Mouse (Mus musculus): Measurements from ENCODE around the gene Fam81a.

Fam81a gene

DNA sequence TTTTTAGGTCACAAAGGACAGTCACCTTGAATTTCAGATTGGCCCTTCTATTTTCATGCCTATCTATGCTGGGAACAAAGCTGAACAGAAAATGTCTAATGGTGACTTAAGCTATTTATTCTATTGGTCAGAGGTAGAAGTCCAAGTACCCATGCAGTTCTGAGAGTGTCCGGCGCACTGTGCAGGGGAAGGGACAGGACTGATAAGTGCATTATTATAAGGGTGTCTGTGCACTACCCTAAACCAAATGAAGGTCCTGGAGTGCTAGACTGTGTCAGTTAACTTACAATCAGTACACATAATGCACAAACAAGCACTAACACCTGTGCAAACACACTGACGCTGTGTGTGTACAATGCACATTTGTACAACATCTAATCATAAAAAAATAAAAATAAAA lies 74.9 kb downstream of the Fam81a start:
- CTCF ChIA-PET: no interaction called here

DNA sequence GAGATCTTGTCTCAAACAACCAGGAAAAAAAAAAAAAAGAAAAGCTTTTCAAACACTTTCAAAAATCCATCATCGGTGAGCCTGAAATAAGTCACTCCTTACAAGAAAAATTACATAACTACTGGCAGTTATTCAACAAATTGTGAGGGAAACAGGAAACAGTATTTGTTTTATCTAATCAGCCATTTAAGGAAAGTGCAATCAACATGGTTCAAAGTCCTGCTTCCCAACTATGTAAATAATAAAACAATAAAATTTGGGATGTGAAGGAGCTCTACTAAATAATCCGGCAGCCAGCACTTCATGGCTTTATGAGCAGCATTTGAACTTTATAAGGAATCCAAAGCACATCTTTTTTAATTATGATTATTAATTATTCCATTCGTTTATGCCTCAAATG lies 80.3 kb downstream of the Fam81a start:
- CTCF ChIA-PET: interaction anchor here (0.6 to 0.7 kb wide), 2 partner anchors 19 to 597 kb away, joined by 8 to 30 read pairs; no protein-coding TSS in a partner anchor

DNA sequence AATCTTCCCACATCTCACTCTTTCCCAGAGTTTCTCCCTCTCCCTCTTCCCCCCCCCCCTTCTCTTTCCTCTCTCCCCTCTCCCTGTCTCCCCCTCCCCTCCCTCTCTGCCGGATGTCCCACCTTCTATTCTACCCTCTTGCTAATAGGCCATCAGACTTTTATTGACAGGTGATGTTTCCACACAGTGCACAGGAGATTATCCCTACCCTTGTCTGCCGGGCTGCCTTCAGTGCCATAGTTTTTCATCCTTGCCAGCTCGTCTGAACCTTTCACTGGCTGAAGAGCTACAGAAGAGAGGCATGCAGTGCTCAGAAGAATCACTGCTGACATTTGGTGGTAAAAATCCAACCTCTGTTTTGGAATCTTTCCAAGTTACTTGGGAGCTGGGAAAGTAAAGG lies 88.9 kb downstream of the Fam81a start:
- CTCF ChIA-PET: no interaction called here

DNA sequence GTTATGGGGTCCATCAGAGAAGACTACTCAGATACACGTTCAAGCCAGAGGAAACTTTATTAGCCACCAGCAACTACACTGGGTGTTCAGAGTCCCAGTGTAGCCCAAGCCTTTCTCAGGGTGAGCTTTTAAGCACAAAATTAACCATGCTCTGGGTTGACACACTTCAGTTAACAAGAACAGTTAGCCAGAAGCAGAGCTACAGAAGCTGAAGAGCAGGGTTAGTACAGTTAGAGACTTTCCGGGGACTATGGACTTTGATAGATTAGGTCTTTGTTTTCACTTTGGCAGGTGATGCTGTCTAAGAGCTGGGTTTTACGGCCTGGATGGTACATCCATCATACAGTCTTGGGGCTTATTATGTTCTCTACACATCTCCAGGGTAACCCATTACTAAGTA lies 89.6 kb downstream of the Fam81a start:
- CTCF ChIA-PET: no interaction called here

DNA sequence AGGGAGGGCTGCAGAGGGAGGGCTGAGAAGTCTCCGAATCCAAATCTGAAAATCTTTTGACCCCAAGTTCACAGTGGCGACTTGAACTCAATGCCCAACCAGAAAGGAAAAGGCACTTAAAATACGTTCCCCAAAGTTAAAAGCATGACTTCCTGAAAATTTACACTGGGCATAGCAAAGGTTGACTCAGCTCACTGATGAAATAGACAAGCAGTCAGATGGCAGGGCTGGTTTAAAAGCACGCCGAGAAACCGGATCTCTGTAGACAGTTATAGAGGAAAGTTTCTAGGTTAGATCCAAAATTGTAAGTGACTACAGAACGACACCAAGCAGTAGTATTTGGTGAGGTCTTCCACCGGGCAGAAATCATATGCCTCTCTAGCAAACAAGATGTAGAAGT lies 92.5 kb downstream of the Fam81a start:
- CTCF ChIA-PET: no interaction called here

DNA sequence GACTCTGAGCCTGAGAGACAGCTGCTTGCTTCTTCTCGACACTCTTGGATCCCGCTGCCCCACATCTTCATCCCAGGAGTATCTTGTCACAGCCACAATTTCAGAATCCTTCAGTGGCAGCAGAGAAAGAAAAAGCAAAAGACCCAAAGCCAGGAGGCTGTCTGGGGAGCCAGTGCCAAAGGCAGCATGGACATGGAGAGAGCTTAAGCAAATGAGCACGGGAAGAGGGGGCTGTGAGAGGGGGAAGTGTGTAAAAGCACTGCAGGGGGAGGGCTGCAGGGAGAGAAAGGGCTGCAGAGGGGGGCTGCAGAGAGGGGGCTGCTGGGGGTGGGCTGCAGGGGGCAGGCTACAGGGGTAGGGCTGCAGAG lies 93.0 kb downstream of the Fam81a start:
- CTCF ChIA-PET: interaction anchor here (0.8 kb wide), 1 partner anchor 45 kb away, joined by 3 read pairs; no protein-coding TSS in a partner anchor

DNA sequence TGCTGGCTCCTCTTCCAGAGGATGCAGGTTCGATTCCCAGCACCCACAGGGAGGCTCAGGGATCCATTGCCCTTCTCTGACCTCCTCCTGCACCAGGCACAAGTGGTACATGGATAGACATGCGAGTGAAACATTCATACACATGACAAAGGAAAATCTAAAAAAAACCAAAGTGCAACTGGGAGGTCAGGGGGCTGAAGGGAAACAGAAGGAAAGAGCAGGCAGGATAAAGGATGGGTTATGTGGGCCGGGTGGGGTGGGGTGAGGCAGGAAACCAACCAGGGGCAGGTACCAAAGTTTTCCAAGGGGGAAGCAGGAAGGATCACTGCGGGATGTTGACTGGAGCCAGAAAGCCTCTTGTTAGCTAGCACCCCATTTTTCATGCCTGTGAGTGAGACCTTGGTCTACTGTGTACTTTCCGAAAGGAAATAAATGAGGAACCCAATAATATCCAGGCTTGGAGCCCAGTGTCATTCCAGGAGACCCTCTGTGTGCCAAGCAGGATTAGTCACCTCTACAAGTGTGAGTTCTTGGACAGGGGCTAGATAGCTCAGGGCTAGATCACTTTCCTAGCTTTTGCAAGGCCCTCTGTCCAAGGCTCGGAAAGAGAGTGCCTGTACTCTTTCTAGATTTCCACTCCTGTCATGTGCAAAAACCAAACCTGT lies 93.5 kb downstream of the Fam81a start:
- CTCF ChIA-PET: interaction anchor here (0.8 kb wide), 1 partner anchor 45 kb away, joined by 3 read pairs; no protein-coding TSS in a partner anchor

DNA sequence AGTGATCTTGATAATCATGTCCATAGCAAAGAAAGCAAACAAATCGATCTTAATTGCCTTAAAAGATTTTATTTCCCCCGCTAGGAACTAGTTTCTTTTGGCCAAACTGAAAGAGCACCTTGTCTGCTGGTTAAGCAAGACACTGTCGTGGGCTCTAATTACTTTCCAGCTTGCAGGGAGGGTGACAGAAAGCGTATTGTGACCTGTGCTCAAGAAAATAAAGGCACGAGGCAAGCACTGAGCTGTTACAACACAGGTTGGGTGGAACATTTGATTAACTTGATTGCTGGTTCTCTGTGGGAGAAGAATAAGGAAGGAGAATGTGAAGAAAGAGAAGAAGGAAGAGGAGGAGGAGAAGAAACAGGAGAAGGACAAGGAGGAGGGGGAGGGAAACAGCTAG lies 94.1 kb downstream of the Fam81a start:
- CTCF ChIA-PET: no interaction called here

DNA sequence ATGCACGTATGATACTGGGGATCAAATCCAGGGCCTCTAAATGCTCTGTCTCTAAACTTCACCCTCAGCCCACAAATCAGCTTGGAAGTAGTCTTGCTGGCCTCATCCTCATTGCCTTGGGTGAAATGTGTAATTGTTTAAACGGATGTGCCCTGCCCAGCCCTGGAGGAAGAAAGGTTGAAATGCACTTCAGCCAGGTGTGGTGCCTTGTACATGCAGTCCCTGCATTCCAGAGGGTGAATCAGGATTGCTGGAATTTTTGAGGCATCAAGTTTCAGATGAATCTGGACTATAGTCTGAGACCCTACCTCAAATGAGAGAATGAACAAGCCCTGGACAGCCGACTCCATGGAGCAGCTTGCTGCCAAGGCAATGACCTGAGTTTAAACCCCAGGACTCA lies 94.5 kb downstream of the Fam81a start:
- CTCF ChIA-PET: no interaction called here

DNA sequence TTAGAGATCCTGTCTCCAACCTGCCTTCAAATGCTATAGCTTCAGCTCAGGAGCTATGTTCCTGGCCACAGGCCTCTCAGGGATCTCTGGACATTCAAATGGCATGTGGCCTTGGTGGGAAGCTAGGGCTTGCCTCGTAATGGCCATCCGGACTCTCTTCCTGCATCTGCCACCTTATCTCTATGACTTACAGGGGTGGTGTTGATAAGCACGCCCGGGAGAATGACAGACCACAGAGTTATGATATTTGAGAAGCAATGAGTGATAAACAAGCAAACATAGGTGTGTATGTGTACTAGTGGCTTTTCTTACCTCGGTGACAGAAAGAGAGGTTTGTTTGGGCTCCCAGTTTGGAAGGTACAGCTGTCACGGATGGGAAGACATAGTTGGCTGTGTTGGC lies 96.1 kb downstream of the Fam81a start:
- CTCF ChIA-PET: no interaction called here

DNA sequence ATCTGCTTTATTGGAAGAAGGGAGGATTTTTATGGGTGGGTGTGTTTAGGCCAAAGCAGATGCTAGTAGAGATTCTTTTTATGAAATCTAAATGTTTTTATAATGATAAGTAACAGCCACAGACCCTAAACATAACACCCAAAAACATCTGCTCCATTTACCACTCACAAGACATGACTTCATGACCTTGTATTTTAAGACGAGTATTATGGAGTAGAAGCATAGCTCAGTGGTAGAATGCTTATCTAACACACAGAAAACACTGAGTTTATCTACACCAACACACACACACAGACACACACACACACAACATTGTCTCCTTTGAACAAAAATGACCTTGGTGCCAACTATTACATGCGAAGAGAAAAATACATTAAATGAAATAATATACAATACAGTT lies 97.5 kb downstream of the Fam81a start:
- CTCF ChIA-PET: no interaction called here

DNA sequence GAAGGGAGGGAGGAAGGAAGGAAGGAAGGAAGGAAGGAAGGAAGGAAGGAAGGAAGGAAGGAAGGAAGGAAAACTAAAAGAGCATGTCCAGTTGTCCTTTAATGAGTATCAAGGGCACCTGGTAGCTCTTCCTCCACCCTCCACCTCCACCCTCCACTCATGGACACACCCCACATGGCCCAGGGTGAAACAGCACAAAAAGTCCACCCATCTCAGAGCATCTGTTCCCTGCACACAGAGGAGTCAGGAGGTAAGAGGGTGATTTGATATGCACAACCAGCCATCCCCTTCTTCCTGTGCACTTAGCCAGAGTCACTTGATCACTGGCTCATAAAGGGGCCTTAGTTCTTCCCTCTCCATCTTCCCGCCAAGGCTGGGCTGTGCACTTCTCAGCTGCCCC lies 99.4 kb downstream of the Fam81a start:
- CTCF ChIA-PET: no interaction called here

DNA sequence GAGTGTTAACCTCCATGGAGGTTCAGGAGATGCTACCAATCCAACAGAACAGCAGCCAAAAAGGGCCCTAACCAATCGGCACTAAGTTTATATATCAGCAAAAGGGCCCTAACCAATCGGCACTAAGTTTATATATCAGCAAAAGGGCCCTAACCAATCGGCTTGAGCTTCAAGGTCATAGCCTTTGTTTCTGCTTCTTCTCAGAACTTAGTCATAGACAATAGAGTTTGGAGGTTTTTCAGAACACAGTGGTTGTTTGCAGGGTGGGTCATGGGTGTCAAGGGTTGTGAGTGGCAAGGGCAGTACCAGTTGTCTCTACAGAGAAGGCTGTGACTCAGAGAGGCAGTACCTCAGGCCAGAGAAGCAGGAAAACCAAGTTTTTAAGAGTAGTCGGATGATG lies 100.2 kb downstream of the Fam81a start:
- CTCF ChIA-PET: no interaction called here

DNA sequence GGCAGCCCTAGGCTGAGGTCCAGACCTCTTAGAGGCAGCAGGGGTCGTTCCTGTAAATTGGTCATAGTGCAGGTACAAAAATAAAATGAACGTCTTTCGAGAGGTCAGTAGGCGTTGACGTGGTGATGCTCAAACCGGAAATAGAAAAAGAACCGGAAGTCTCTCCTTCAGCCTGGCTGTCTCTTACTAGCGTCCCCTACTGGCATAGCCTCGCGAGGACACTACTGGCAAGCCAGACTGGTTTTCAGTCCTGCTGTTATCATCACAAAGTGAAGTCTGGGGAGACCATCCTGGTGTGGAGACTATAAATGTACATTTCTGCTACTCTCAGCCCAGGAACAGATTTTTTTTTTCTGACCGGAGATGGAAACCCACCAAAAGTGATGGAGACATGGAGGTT lies 101.8 kb downstream of the Fam81a start:
- CTCF ChIA-PET: interaction anchor here (0.6 kb wide), 1 partner anchor 38 kb away, joined by 3 read pairs; no protein-coding TSS in a partner anchor

DNA sequence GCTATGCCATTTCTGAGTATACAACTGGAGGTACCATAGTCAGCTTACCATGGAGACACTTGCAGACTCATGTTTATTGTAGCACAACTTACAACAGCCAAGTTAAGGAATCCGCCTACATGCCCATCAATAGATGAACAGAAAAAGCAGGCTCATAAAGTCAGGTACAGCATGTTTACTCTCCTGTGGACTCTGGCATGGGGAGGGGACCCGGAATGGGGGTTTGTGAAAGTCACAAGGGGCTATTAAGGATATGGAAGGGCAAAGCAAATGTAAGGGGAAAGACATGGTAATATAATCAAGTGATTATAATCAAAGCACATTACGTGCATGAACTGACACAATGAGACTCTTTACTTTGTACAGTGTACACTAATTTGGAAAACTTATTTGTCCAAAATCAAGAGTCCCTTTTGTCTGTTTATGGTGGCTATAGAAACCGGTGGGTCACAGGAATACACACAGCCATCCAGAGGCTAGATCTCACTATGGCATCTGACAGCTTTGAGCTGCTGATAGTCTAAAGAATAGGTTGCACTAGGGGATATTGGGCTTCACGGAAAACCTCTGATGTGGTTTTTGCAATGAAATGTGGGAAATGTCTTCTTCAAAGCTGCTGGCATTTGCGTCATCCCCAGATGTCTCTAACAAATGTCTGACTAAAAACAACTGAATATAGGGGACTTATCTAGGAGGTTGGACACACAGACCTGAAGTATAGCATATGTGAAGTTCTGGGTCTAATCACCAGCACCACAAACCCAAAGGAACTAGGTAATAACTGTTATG lies 102.6 kb downstream of the Fam81a start:
- CTCF ChIA-PET: interaction anchor here (0.6 kb wide), 1 partner anchor 37 kb away, joined by 3 read pairs; no protein-coding TSS in a partner anchor

All from spleen, embryonic (tissue).